Mouse (Mus musculus) lung, postnatal 0 days (tissue): ENCODE data around the gene Tfap2c.

Experiments used
- CTCF ChIP-seq: IDR thresholded peaks from 2 replicates; pipeline ENCODE4 v1.5.1; 2016; ENCODE audit warnings: antibody characterized with exemption, mild to moderate bottlenecking
- EP300 ChIP-seq: IDR thresholded peaks from 2 replicates; pipeline ENCODE4 v1.6.1; 2016; ENCODE audit warnings: antibody characterized with exemption, mild to moderate bottlenecking, control low read depth

DNA sequence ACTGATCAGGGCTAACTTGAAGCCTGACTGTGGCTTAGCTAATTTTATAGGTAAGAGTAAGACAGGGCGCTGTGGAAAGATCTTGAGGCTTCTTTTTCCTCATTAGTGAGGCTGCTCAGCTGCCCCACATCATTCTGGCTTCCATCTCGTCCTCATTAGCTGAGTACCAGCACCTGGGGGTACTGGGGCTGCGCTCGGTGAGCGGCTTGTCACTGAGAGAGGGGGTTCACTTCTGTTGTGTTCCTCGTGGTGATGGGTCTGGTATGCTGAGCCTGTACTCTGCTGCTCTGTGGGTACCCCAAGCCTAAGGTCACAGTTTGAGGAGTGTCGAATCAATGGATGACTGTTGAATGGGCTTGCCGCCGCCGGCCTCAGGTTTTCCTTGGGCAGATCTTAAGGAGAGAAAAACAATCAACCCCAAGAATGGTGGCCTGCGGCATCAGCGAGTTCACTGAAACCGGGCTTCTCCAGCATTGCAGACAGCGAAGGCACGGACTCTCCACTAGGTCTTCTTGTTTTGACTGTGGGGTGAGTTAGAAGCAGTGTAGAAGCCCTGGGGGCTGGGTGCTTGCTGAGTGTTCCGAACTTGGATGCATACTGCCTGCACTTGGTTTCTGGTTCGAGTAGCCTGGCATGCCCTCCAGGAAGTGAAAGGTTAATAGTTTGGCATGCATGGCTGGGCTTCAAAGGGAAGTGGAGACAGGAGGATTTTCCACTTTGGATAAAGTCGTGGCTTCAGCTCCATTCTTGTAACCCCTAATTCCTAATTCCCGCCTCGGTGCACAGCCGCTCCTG is 9.5 kb downstream of the Tfap2c start:
- TF ChIP-seq CTCF (no peak), EP300 (no peak)
